Mouse (Mus musculus) small intestine, adult 2 months (tissue): Measurements from ENCODE around the gene Foxe3.

Experiments used
- CTCF ChIP-seq: fragments of 200-500 bp; IDR thresholded peaks from 2 replicates; pipeline ENCODE4 v1.5.1; 2012; ENCODE audit warnings: low read depth, mild to moderate bottlenecking, control low read depth, inconsistent platforms, low read length, moderate library complexity, mixed read lengths; ENCODE audit not compliant: insufficient replicate concordance, insufficient read length; ENCODE audit errors: extremely low read depth
- POLR2A ChIP-seq: fragments of 200-500 bp; IDR thresholded peaks from 2 replicates; pipeline ENCODE4 v1.6.1; 2012; ENCODE audit warnings: low read depth, mild to moderate bottlenecking, control low read depth, inconsistent platforms, low read length, moderate library complexity

DNA sequence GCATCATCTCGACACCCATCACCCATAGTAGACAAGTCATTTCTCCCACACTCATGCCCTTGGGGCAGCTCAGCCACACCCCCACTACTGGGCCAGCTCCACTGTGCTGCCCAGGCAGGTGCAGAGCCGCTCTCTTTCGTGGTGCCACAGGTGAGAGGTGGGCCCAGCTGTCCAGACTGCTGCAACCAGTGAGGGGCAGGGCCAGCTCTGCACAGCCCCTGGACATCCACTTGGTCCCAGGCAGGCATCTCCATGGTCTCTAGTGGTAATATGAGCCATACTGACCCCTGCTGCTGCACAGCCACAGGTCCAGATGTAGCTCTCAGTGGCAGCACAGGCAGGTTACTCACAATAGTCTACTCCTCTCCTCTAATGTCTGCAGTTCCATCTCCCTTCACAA lies 27.4 kb upstream of the Foxe3 start:
- TF ChIP-seq CTCF (no peak), POLR2A (no peak)
